Mouse (Mus musculus) kidney, embryonic 14.5 days (tissue): ENCODE measurements around the gene Vapb. TPM values are rescaled to one million over a fixed set of nuclear protein-coding genes. Genes with fewer than 3 reads are reported as not detected.
A peak's percentile ranks its signal among the peaks of the same experiment; 100 is the strongest.

Experiments
- ATAC-seq: fragments of 200-750 bp; cut with Nextera tagmentation; 2 replicates; pipeline ENCODE4 v1.8.0; 2017; ENCODE audit warnings: moderate number of reproducible peaks, mild to moderate bottlenecking, moderate TSS enrichment, moderate library complexity; ENCODE audit not compliant: low FRiP score, low TSS enrichment
- H3K27ac ChIP-seq: fragments of 300-500 bp; sonication (generic); 2 replicates; pipeline ENCODE4 v1.5.1; 2014; ENCODE audit warnings: low read depth, mild to moderate bottlenecking, low read length, moderate library complexity, mixed read lengths
- H3K27me3 ChIP-seq: fragments of 300-500 bp; sonication (generic); 2 replicates; pipeline ENCODE4 v1.6.1; 2014; ENCODE audit warnings: mild to moderate bottlenecking, low read length; ENCODE audit not compliant: control insufficient read depth, insufficient read depth
- H3K36me3 ChIP-seq: fragments of 300-500 bp; sonication (generic); 2 replicates; pipeline ENCODE4 v1.6.1; 2014; ENCODE audit warnings: low read length, mixed read lengths; ENCODE audit not compliant: control insufficient read depth, insufficient read depth
- H3K4me1 ChIP-seq: fragments of 300-500 bp; sonication (generic); 2 replicates; pipeline ENCODE4 v1.6.1; 2014; ENCODE audit warnings: low read length, mixed read lengths; ENCODE audit not compliant: control insufficient read depth, insufficient read depth
- H3K4me2 ChIP-seq: fragments of 300-500 bp; sonication (generic); replicated peaks from 2 replicates; pipeline ENCODE4 v1.6.1; 2014; ENCODE audit warnings: low read depth, mild to moderate bottlenecking, low read length
- H3K4me3 ChIP-seq: fragments of 300-500 bp; sonication (generic); 2 replicates; pipeline ENCODE4 v1.5.1; 2014; ENCODE audit warnings: mild to moderate bottlenecking, low read length
- H3K9ac ChIP-seq: fragments of 300-500 bp; sonication (generic); 2 replicates; pipeline ENCODE4 v1.6.1; 2014; ENCODE audit warnings: low read depth, mild to moderate bottlenecking, low read length, moderate library complexity
- H3K9me3 ChIP-seq: fragments of 300-500 bp; sonication (generic); 2 replicates; pipeline ENCODE4 v1.6.1; 2016; ENCODE audit warnings: low read length; ENCODE audit not compliant: control insufficient read depth
- whole genome bisulfite sequencing: fragments of 180-500 bp; shearing (Covaris S2); extraction: QIAGEN DNeasy Blood & Tissue Kit; methylation state at CpG from one replicate; pipeline ENCODE4 v1.1.7; 2014; 5-methylcytosine and 5-hydroxymethylcytosine counted together
- polyA plus RNA-seq: library from polyadenylated mRNA; unstranded; fragments of >200 nt; fragmentation: Nextera tagmentation; extraction: Ambion mirVana; gene quantifications from 2 replicates; pipeline ENCODE4 v1.2.1, GENCODE M21; 2014

Gene Vapb
- polyA plus RNA-seq, 1 experiment from 2014 or later = 9.3 TPM

DNA sequence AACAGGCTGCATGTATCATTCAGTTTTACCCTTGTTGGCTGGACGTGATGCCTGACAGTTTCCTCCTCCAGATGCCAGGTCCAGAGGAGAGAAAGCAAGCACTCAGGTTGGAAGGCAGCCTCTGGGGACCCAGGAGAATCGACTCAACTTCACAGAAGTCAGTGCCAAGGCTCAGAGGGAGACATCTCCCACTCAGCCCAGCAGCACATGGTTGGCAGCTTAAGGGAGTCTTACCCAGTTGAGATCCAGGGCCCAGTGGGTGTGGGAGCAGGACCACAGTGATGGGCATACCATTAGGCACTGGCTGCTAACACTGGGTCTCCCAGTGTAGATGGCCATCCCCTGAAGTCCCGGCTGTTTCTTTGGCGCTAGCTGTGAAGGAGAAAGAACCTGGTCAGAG lies 64.9 kb downstream of the Vapb start:
- Histone ChIP-seq H3K4me3 (no peak overlapping the region), H3K4me1 (peaks cover 7% of the 10 kb centered on the region; the same call in 1 of the 2 replicates), H3K4me2 (no peak overlapping the region), H3K9ac (no peak overlapping the region), H3K27ac (no peak overlapping the region), H3K36me3 (no peaks in the 10 kb centered on the region), H3K9me3 (no peaks in the 10 kb centered on the region), H3K27me3 (no peaks in the 10 kb centered on the region)
- 81% methylated on average over 4 of the region's 4 CpGs for WGBS
- no peak for ATAC-seq

DNA sequence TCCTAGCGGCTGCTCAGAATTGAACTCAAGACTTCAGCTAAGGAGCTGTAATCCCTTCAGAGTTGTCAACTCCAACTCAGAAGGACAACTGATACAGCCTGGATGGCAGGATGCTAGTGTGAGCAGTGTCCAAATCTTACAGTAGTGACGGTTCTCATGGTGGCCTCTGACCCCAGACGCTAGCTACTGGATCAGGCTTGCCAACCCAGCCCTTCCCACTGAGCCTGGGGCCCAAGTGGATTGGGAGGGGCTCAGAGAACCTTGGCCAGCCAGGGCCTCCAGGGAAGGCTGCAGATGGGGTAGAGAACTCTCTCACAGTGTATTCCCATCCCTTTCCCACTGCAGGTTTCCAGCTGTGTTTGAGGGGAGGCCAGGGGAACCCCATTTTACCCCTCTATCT lies 65.6 kb downstream of the Vapb start:
- H3K4me1 ChIP-seq = peaks cover 7% of the 10 kb centered on the region; the same call in 1 of the 2 replicates
- no peak overlapping the region for H3K4me2 ChIP-seq
- no peaks in the 10 kb centered on the region for H3K36me3 ChIP-seq
- H3K4me3 ChIP-seq = no peak overlapping the region
- no peaks in the 10 kb centered on the region for H3K9me3 ChIP-seq
- 57% methylated on average over 3 of the region's 3 CpGs for WGBS
- H3K27me3 ChIP-seq = no peaks in the 10 kb centered on the region
- no peak overlapping the region for H3K9ac ChIP-seq
- H3K27ac ChIP-seq = no peak overlapping the region
- ATAC-seq = 0 out of 2 replicates have a peak, but pooled peaks have one; percentile 7

DNA sequence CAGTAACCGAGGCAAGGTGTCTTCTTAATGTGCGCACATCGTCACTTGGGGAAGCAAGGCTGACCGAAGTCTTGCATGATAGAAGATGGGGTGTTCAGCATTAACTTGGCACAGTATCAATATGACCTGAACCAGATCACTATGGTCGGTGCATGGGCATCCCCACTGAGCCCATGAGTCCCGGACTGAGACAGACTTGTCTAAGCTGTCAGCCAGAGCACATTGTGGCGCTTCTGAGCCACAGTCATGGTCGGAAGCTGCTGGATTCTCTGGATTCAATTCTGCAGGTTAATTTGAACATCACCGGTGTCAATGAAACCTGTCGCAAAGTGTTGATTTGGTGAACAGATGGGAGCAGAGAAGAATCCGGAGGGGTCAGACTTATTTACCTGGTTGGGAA lies 66.5 kb downstream of the Vapb start:
- no peaks in the 10 kb centered on the region for H3K27me3 ChIP-seq
- H3K36me3 ChIP-seq = no peaks in the 10 kb centered on the region
- H3K9ac ChIP-seq = no peak overlapping the region
- H3K27ac ChIP-seq = no peak overlapping the region
- peaks cover 7% of the 10 kb centered on the region; the same call in 1 of the 2 replicates for H3K4me1 ChIP-seq
- no peak for ATAC-seq
- H3K9me3 ChIP-seq = no peaks in the 10 kb centered on the region
- no peak overlapping the region for H3K4me2 ChIP-seq
- 94% methylated on average over 11 of the region's 11 CpGs for WGBS
- H3K4me3 ChIP-seq = no peak overlapping the region

DNA sequence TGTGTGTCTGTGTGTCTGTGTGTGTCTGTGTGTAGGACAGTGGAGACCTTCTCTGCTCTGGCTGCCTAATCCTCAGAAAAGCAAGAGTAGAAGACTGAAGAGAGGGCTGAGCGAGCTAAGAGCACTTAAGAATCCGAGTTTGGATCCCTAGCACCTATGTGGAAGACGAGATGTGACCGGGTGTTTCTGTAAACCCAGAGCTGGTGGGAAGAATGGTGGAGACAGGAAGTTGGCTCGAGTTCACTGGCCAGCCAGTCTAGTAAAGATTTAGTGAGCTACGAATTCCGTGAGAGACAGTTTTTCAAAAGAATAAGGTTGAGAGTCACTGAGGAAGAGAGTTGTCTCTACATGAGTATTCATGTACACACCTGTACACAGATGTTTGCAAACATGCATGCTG lies 69.3 kb downstream of the Vapb start:
- Histone ChIP-seq H3K9ac (no peak overlapping the region), H3K27ac (no peak overlapping the region), H3K27me3 (no peaks in the 10 kb centered on the region), H3K9me3 (no peaks in the 10 kb centered on the region), H3K4me2 (no peak overlapping the region), H3K4me3 (no peak overlapping the region), H3K4me1 (peaks cover 1% of the 10 kb centered on the region; the same call in 1 of the 2 replicates), H3K36me3 (no peaks in the 10 kb centered on the region)
- no peak for ATAC-seq
- WGBS = 68% methylated on average over 7 of the region's 7 CpGs

DNA sequence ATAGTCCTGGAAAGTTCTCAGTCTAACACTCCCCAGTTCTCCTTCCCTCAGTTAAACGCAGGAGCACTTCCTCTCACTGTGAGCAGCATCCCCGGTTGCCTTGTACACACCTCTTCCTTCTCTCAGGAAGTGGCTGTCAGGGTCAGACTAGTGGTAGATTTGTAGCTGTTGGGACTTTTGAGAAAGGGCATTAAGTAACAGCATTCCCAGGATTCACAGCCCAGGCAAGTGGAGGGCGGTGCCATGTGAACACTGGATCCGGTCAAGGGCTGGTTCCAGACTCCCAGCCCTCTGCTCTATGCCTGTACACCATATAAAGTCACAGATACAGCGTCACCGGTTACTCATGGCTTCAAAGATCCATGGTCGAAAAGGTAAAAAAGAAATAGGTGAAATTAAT lies 71.6 kb downstream of the Vapb start:
- Histone ChIP-seq H3K9me3 (no peaks in the 10 kb centered on the region), H3K27me3 (no peaks in the 10 kb centered on the region), H3K27ac (no peak overlapping the region), H3K9ac (no peak overlapping the region), H3K36me3 (no peaks in the 10 kb centered on the region), H3K4me3 (no peak overlapping the region), H3K4me1 (no peaks in the 10 kb centered on the region), H3K4me2 (no peak overlapping the region)
- ATAC-seq = peak; percentile 46; the same call in 1 of the 2 replicates
- 64% methylated on average over 7 of the region's 7 CpGs for WGBS

DNA sequence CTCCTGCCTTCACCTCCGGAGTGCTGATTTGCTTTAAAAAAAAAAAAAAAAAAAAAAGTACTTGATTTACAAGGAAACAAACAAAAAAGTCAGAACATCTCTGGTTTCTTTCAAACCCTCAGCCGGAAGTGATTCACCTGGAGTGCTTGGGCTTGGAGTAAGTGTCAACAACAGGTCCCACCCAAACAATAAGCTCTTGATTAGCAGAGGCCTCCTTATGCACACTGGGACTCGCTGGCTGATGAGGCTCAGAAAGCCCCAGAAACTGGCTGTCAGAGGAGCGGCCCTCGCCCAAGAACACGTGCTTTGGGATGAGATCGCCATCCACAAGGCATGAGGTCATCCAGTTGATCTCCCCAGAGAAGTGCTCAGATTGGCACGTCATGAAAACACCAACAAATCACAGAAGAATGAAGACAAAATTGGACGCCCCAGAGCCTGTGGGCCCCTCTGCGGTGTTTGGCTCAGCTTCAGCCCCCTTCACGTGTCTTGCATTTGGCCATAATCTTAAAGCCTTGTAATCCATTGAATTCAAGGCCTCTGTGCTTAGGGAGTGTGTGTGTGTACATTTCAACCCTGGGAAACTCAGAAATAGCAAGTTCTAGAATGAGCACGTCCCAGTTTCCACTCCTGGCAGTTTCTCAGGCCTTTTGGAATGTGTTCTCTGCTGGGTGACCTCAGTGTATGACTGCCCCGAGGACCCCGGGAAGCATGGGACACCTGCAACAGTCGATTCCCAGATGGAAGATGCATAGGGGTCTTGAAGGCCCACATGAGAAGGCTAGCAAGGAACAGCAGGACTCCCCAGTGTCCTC lies 72.9 kb downstream of the Vapb start:
- Histone ChIP-seq H3K4me1 (no peaks in the 10 kb centered on the region), H3K4me2 (no peak overlapping the region), H3K9ac (no peak overlapping the region), H3K27ac (no peak overlapping the region), H3K36me3 (no peaks in the 10 kb centered on the region), H3K9me3 (no peaks in the 10 kb centered on the region), H3K27me3 (no peaks in the 10 kb centered on the region), H3K4me3 (no peak overlapping the region)
- no peak; the same call in 1 of the 2 replicates for ATAC-seq
- 76% methylated on average over 15 of the region's 15 CpGs for WGBS

DNA sequence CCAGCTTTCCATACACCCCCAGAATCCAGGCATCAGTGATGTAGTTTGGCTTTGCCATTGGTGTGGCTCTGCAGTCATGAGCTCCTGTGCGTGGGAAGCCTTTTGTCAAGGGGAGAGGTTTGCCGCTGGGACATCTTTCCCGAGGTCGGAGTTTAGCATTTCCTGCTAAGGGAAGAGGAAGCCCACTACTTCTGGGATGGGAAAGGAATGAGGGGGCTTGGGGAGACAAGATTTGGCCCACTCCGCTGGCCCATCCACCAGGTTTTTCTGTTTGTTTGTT lies 73.5 kb downstream of the Vapb start:
- Histone ChIP-seq H3K9ac (no peak overlapping the region), H3K9me3 (no peaks in the 10 kb centered on the region), H3K4me1 (no peaks in the 10 kb centered on the region), H3K36me3 (no peaks in the 10 kb centered on the region), H3K4me3 (no peak overlapping the region), H3K4me2 (no peak overlapping the region), H3K27me3 (no peaks in the 10 kb centered on the region), H3K27ac (no peak overlapping the region)
- no peak for ATAC-seq
- 84% methylated on average over 5 of the region's 5 CpGs for WGBS

DNA sequence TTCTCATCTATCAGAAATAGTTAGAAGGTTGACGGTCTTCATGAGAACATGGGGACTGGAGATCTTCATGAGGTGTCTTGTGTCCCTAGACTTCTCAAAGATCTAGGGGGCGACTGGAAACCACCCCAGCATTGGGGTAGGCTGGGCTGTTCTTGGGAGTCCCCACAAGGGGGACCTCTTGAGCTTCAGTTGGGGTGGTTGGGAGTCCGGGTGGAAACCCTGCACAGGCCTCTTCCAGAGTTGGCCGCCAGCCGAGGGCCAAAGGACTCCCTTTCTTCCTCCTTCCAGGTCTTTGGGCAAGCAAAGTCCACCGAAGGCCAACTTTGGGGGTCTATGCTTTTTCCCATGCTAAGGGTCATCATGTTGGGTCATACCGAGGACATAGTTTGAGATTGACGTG lies 74.5 kb downstream of the Vapb start:
- ATAC-seq = no peak
- H3K9me3 ChIP-seq = peaks cover 2% of the 10 kb centered on the region
- WGBS = 79% methylated on average over 8 of the region's 8 CpGs
- no peaks in the 10 kb centered on the region for H3K36me3 ChIP-seq
- no peaks in the 10 kb centered on the region for H3K4me1 ChIP-seq
- H3K4me2 ChIP-seq = no peak overlapping the region
- H3K9ac ChIP-seq = no peak overlapping the region
- H3K27me3 ChIP-seq = no peaks in the 10 kb centered on the region
- no peak overlapping the region for H3K27ac ChIP-seq
- no peak overlapping the region for H3K4me3 ChIP-seq

DNA sequence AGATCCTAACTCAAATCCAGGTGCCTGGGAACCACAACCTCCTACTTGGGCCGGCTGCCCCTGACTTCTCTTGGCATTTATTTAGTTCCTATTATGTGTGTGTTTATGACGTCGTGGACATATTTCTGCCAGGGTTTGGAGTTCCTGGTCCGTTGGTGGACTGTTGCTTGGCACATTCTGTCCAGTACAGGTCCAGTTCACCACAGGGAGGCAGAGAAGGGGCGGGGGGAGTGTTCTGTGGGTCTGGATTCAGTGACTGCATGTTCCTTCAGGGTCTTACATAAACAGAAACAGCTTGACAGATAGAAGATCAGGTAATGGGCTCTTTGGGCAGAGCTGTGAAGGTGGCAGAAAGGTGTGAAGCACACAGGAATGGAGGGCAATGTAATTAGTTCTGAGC lies 75.8 kb downstream of the Vapb start:
- H3K4me3 ChIP-seq = no peak overlapping the region
- no peaks in the 10 kb centered on the region for H3K27me3 ChIP-seq
- H3K4me1 ChIP-seq = no peaks in the 10 kb centered on the region
- H3K36me3 ChIP-seq = no peaks in the 10 kb centered on the region
- no peak overlapping the region for H3K4me2 ChIP-seq
- no peak overlapping the region for H3K9ac ChIP-seq
- peaks cover 6% of the 10 kb centered on the region for H3K9me3 ChIP-seq
- WGBS = 89% methylated on average over 5 of the region's 5 CpGs
- ATAC-seq = no peak
- no peak overlapping the region for H3K27ac ChIP-seq
